Mouse (Mus musculus) heart, embryonic 16.5 days (tissue): Measurements from ENCODE around the gene Pax1. TPM values are rescaled to one million over a fixed set of nuclear protein-coding genes. Genes with fewer than 3 reads are reported as not detected.
A peak's percentile ranks its signal among the peaks of the same experiment; 100 is the strongest.

Source experiments
- ATAC-seq: fragments of 200-750 bp; cut with Nextera tagmentation; replicated peaks from 2 replicates; pipeline ENCODE4 v1.8.0; 2017; ENCODE audit warnings: moderate number of reproducible peaks; ENCODE audit not compliant: insufficient read depth, low FRiP score; ENCODE audit errors: extremely low read depth
- H3K27ac ChIP-seq: fragments of 300-500 bp; sonication (generic); 2 replicates; pipeline ENCODE4 v1.5.1; 2014; ENCODE audit warnings: mild to moderate bottlenecking, low read length, control low read depth, moderate library complexity
- H3K27me3 ChIP-seq: fragments of 300-500 bp; sonication (generic); 2 replicates; pipeline ENCODE4 v1.6.1; 2014; ENCODE audit warnings: low read length, mixed read lengths; ENCODE audit not compliant: control insufficient read depth, insufficient read depth
- H3K36me3 ChIP-seq: fragments of 300-500 bp; sonication (generic); 2 replicates; pipeline ENCODE4 v1.6.1; 2014; ENCODE audit not compliant: control insufficient read depth, insufficient read depth
- H3K4me1 ChIP-seq: fragments of 300-500 bp; sonication (generic); 2 replicates; pipeline ENCODE4 v1.6.1; 2014; ENCODE audit warnings: low read length, mixed read lengths; ENCODE audit not compliant: control insufficient read depth, insufficient read depth
- H3K4me2 ChIP-seq: fragments of 300-500 bp; sonication (generic); 2 replicates; pipeline ENCODE4 v1.6.1; 2014; ENCODE audit warnings: low read depth, mild to moderate bottlenecking, control low read depth, low read length
- H3K4me3 ChIP-seq: fragments of 300-500 bp; sonication (generic); 2 replicates; pipeline ENCODE4 v1.5.1; 2014; ENCODE audit warnings: mild to moderate bottlenecking, control low read depth, low read length
- H3K9ac ChIP-seq: fragments of 300-500 bp; sonication (generic); 2 replicates; pipeline ENCODE4 v1.6.1; 2014; ENCODE audit warnings: low read length, control low read depth
- H3K9me3 ChIP-seq: fragments of 300-500 bp; sonication (generic); replicated peaks from 2 replicates; pipeline ENCODE4 v1.6.1; 2016; ENCODE audit warnings: low read length; ENCODE audit not compliant: control insufficient read depth
- WGBS: fragments of 180-500 bp; shearing (Covaris S2); extraction: QIAGEN DNeasy Blood & Tissue Kit; methylation state at CpG from one replicate; pipeline ENCODE4 v1.1.7; 2014; 5-methylcytosine and 5-hydroxymethylcytosine counted together
- polyA plus RNA-seq: library from polyadenylated mRNA; unstranded; fragments of >200 nt; fragmentation: Nextera tagmentation; extraction: Ambion mirVana; gene quantifications from 2 replicates; pipeline ENCODE4 v1.2.1, GENCODE M21; 2015

The Pax1 gene
- polyA plus RNA-seq, 1 experiment from 2014 or later: 10.1 TPM

DNA sequence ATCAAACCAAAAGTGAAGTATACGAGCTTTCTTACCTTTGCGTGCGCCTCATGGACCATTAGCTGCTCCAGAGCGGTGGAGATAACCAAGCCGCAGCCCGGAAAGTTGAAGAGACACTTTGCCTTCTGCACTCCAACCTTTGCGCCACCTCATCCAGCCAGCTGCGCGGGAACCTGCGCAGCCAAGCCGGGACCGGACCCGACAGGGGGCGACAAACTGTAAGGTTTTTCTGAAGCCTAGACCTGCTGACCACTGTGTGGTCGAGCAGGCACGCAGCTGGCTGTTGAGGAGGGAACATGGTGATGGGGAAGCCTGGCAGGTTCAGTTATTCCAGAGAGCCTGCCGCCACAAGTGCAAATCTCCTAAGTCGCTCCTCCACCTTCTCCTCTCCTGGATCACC is 591 bp downstream of the Pax1 start:
- peak overlapping the region; percentile 30 for H3K4me3 ChIP-seq
- 0 out of 2 replicates have a peak overlapping the region, but pooled peaks have one; percentile 5 for H3K4me2 ChIP-seq
- H3K27me3 ChIP-seq: peaks cover 95% of the 10 kb centered on the region
- no peak overlapping the region for H3K27ac ChIP-seq
- 2% methylated on average over 18 of the region's 18 CpGs for WGBS
- peaks cover 4% of the 10 kb centered on the region for H3K4me1 ChIP-seq
- no peak overlapping the region for H3K9ac ChIP-seq
- 0 out of 2 replicates have a peak, but pooled peaks have one; percentile 31 for ATAC-seq
- H3K9me3 ChIP-seq: no peaks in the 10 kb centered on the region; the same call in 1 of the 2 replicates
- H3K36me3 ChIP-seq: no peaks in the 10 kb centered on the region

DNA sequence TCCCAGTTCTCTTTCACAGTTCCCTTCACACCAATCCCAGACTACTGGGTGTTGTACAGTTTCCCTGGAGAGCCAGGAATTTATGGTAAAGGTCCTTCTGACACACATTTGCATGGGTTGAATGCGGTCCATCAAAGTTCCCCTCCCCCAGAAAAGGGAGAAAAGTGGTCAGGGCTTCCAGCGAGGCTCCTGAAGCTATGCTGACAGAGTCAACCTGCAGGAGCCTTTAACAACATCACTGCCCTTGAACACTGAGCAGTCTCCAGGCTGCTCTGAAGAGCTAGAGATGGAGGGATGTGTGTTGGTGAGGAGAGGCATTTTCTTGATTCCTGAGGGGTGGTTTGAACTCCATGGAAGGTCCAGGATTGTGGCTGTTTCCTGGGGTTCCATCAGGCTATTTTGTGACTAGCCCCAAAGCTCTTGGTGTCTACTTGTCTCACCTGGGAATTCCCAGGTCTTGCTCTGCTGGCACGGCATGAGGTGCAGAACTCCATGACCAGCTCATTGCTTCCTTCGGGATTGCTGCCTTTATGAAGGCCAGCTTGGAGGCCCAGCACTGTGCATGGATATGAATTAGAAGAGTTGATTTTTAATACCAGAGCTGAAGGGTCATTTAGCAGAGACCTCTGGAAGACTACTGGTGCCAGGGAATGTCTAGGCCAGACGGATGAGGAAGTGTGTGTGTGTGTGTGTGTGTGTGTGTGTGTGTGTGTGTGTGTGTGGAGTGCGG is 1.8 kb downstream of the Pax1 start:
- Histone ChIP-seq H3K4me2 (no peak overlapping the region), H3K36me3 (no peaks in the 10 kb centered on the region), H3K4me1 (peaks cover 9% of the 10 kb centered on the region), H3K4me3 (no peak overlapping the region), H3K27me3 (peaks cover 98% of the 10 kb centered on the region), H3K27ac (no peak overlapping the region), H3K9me3 (no peaks in the 10 kb centered on the region; the same call in 1 of the 2 replicates), H3K9ac (no peak overlapping the region)
- WGBS: 13% methylated on average over 6 of the region's 6 CpGs
- ATAC-seq: no peak

DNA sequence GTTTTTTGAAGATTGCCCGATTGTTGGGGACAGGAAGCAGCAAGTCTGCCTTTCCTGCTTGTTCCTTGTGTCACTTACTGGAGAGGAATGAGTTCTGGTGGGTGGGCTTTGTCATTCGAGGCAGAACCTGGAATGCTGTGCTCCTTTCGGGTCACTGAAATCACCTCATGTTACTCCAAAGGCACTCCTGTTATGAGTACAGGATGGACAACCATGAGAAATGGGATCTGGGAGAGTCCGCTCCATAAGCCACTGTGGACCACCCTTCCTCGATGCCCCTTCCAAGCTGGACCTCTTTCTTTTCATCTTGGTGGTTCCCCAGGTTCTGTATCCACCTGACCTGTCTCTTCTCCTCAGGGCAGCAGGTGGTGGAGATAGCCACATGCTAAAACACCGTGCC is 2.5 kb downstream of the Pax1 start:
- H3K27me3 ChIP-seq: peaks cover 92% of the 10 kb centered on the region
- H3K4me2 ChIP-seq: no peak overlapping the region
- no peak overlapping the region; the same call in 1 of the 2 replicates for H3K4me3 ChIP-seq
- H3K36me3 ChIP-seq: no peaks in the 10 kb centered on the region
- ATAC-seq: no peak
- H3K4me1 ChIP-seq: peaks cover 9% of the 10 kb centered on the region
- no peak overlapping the region for H3K9ac ChIP-seq
- no peak overlapping the region for H3K27ac ChIP-seq
- H3K9me3 ChIP-seq: no peaks in the 10 kb centered on the region; the same call in 1 of the 2 replicates
- 13% methylated on average over 6 of the region's 6 CpGs for WGBS

DNA sequence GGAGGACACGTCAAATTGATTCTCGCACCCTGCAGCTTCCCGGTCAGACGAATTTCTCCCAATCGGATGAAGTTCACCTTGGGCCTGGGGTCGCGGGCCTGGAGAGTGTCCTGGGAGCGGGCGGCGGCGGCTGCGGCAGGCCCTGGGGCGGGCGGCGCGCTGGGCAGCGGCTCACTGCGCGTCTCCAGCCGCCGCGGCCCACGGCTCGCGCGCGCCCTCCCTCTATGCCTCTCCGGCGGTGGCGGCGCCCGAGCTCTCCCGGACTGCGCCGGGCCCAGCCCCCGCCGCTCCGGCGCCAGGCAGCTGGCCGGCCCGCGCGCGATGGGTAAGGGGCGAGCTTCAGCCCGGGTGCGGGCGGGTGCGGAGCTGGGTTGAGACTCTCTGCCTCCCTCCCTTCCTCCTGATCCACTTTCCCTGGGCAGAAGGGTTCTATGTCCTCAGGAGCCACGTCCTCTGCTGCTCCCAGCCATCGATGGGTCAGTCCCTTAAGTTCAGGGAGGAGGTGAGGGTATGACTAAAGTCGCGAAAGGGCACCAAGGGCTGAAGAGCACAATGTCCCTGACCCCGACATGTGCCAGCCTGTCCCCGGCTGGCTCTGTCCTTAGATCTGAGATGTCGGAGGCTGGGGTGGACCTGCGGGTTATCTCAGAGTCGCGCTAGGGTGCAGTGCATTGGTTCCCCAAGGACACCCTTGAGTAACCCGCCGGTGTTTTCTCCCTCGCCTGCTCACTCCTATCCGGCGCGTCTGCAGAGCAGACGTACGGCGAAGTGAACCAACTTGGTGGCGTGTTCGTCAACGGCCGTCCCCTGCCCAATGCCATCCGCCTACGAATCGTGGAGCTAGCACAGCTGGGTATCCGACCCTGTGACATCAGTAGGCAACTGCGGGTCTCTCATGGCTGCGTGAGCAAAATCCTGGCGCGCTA is 3.5 kb downstream of the Pax1 start:
- peaks cover 91% of the 10 kb centered on the region for H3K27me3 ChIP-seq
- ATAC-seq: no peak
- no peaks in the 10 kb centered on the region; the same call in 1 of the 2 replicates for H3K9me3 ChIP-seq
- H3K4me3 ChIP-seq: peak overlapping the region; percentile 45
- H3K27ac ChIP-seq: no peak overlapping the region
- under 1% methylated on average over 61 of the region's 80 CpGs for WGBS
- peak overlapping the region; percentile 41; the same call in 1 of the 2 replicates for H3K9ac ChIP-seq
- no peaks in the 10 kb centered on the region for H3K36me3 ChIP-seq
- H3K4me1 ChIP-seq: peaks cover 9% of the 10 kb centered on the region
- peak overlapping the region; percentile 61 for H3K4me2 ChIP-seq

DNA sequence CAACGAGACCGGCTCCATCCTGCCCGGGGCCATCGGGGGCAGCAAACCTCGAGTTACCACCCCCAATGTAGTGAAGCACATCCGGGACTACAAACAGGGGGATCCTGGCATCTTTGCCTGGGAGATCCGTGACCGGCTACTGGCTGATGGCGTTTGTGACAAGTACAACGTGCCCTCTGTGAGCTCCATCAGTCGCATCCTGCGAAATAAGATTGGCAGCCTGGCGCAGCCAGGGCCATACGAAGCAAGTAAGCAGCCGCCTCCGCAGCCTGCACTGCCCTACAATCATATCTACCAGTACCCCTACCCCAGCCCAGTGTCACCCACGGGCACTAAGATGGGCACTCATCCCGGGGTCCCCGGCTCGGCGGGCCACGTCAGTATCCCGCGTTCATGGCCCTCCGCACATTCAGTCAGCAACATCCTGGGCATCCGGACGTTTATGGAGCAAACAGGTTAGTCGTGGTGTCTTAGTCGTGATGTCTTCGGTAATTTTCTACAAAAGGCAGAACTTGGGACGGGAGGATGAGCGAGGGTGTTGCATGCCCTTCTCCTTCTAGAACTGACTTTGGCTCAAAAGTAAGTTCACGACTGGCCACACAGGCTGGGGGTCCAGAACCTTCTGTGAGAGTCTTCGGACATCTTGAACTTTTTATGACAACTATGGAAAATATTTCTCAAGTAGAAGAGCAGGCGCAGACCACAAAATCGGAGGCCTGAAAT is 4.3 kb downstream of the Pax1 start:
- Histone ChIP-seq H3K9ac (no peak overlapping the region), H3K4me3 (peak overlapping the region; percentile 45), H3K4me1 (peaks cover 9% of the 10 kb centered on the region), H3K9me3 (no peaks in the 10 kb centered on the region; the same call in 1 of the 2 replicates), H3K4me2 (no peak overlapping the region), H3K27ac (no peak overlapping the region), H3K27me3 (peaks cover 90% of the 10 kb centered on the region), H3K36me3 (no peaks in the 10 kb centered on the region)
- WGBS: 3% methylated on average over 36 of the region's 36 CpGs
- no peak for ATAC-seq

DNA sequence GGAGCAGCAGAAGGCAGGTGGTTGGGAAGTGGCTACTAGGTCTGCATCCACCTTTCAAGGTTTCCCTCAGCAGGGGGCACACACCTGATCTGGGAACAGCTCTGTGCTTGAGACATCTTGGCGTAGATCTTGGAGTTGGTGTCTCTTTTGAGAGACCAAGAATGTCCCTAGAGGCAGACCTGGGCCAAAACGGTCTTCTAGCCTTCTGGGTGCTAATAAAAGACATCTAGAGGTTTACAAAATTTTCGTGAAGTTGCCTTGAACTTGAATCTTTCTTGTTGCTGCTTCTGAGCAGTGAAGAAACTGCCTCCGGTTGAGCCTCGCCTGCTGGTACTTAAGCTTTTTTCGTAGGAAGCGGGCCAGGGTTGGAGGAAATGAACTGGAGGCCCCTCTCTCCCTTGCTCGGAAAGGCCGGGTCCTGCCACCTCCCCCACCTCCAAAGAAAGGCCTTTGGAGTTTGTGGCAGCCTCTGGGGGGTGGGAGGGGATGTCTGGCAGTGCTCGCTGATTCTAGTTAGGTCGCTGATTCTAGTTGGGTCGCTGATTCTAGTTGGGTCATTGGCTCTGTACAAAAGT is 5.6 kb downstream of the Pax1 start:
- ATAC-seq: no peak

DNA sequence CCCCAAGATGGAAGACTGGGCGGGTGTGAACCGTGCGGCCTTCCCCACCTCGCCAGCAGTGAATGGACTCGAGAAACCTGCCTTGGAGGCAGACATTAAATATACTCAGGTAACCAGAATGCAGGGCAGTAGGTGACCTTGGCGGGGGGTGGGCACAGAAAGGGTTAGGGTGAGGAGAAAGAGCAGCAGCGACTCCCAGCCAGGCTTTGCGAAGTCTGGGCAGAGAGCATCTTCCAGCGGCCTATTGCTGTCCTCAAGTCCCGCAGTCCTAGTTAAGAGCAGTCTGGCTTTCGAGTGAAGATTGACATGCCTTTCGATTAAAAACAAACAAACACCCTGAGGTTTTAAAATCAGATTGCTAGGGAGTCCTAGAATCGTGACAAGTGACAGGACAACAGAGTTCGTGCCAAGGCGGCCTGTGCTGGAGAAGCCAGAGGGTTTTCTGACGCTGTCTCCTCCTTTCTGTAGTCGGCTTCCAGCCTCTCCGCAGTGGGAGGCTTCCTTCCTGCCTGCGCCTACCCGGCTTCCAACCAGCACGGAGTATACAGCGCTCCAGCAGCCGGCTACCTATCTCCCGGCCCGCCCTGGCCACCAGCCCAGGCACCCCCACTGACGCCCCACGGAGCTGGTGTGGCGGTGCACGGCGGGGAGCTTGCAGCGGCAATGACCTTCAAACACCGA is 6.3 kb downstream of the Pax1 start:
- Histone ChIP-seq H3K4me2 (peak overlapping the region; percentile 52), H3K9me3 (no peaks in the 10 kb centered on the region; the same call in 1 of the 2 replicates), H3K4me1 (peaks cover 9% of the 10 kb centered on the region), H3K27ac (no peak overlapping the region), H3K36me3 (no peaks in the 10 kb centered on the region), H3K27me3 (peaks cover 89% of the 10 kb centered on the region), H3K4me3 (peak overlapping the region; percentile 42), H3K9ac (no peak overlapping the region; the same call in 1 of the 2 replicates)
- 3% methylated on average over 32 of the region's 32 CpGs for WGBS
- ATAC-seq: no peak

More for the DNA sequence above, 5.6 kb downstream of the Pax1 start:
- Histone ChIP-seq H3K4me1 (peaks cover 9% of the 10 kb centered on the region), H3K36me3 (no peaks in the 10 kb centered on the region), H3K4me2 (no peak overlapping the region), H3K4me3 (peak overlapping the region; percentile 42), H3K9me3 (no peaks in the 10 kb centered on the region; the same call in 1 of the 2 replicates), H3K27me3 (peaks cover 89% of the 10 kb centered on the region), H3K27ac (no peak overlapping the region), H3K9ac (no peak overlapping the region)
- WGBS: 2% methylated on average over 12 of the region's 12 CpGs

DNA sequence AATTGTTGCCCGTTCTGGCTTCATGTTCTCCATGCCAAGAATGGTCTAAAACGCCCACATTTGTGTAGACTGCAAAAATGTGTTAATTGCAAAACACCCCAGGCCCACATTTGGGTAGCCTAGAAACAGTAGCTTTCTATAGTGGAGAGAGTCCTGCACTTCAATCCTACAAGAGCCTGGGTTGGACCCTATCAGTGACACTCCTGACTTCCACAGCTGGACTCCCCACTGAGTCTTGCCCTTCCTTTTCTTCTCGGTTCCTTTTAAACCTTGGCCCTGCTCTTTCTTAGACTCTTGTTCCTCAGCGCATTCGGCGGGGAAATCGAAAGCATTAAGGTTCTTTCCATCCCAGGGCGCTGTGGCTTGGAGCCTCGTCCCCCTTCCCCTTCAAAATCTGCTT is 7.8 kb downstream of the Pax1 start:
- Histone ChIP-seq H3K36me3 (no peaks in the 10 kb centered on the region), H3K27ac (no peak overlapping the region), H3K4me2 (peak overlapping the region; percentile 21; the same call in 1 of the 2 replicates), H3K27me3 (peaks cover 89% of the 10 kb centered on the region), H3K9ac (no peak overlapping the region), H3K4me3 (no peak overlapping the region), H3K9me3 (no peaks in the 10 kb centered on the region; the same call in 1 of the 2 replicates), H3K4me1 (peaks cover 9% of the 10 kb centered on the region)
- WGBS: 4% methylated on average over 9 of the region's 9 CpGs
- no peak for ATAC-seq
